Mouse (Mus musculus) lung, embryonic 14.5 days (tissue): ENCODE data around the gene Kansl1l. TPM values are rescaled to one million over a fixed set of nuclear protein-coding genes. Genes with fewer than 3 reads are reported as not detected.
A peak's percentile ranks its signal among the peaks of the same experiment; 100 is the strongest.
"Not testable (repeated sequence)": the region's sequence is repeated elsewhere in the genome, so short reads cannot be mapped to it uniquely, and the experiment has no call there.

Experiments used
- ATAC-seq: fragments of 200-750 bp; cut with Nextera tagmentation; 2 replicates; pipeline ENCODE4 v1.8.0; 2017; ENCODE audit warnings: mild to moderate bottlenecking, moderate TSS enrichment, moderate library complexity; ENCODE audit not compliant: insufficient read depth
- DNase-seq: peaks from one replicate; pipeline ENCODE4 v3.0.0-alpha.2; 2015
- H3K27ac ChIP-seq: fragments of 300-500 bp; sonication (generic); 2 replicates; pipeline ENCODE4 v1.5.1; 2014; ENCODE audit warnings: low read depth, mild to moderate bottlenecking, moderate library complexity
- H3K27me3 ChIP-seq: fragments of 300-500 bp; sonication (generic); 2 replicates; pipeline ENCODE4 v1.6.1; 2014; ENCODE audit warnings: low read length, control low read depth; ENCODE audit not compliant: insufficient read depth
- H3K36me3 ChIP-seq: fragments of 300-500 bp; sonication (generic); 2 replicates; pipeline ENCODE4 v1.6.1; 2014; ENCODE audit warnings: control low read depth; ENCODE audit not compliant: insufficient read depth
- H3K4me1 ChIP-seq: fragments of 300-500 bp; sonication (generic); 2 replicates; pipeline ENCODE4 v1.6.1; 2014; ENCODE audit warnings: antibody characterized with exemption, control low read depth; ENCODE audit not compliant: insufficient read depth
- H3K4me2 ChIP-seq: fragments of 300-500 bp; sonication (generic); 2 replicates; pipeline ENCODE4 v1.6.1; 2014; ENCODE audit warnings: mild to moderate bottlenecking
- H3K4me3 ChIP-seq: fragments of 300-500 bp; sonication (generic); 2 replicates; pipeline ENCODE4 v1.5.1; 2014; ENCODE audit warnings: low read depth, low read length
- H3K9ac ChIP-seq: fragments of 300-500 bp; sonication (generic); 2 replicates; pipeline ENCODE4 v1.6.1; 2014
- H3K9me3 ChIP-seq: fragments of 300-500 bp; sonication (generic); 2 replicates; pipeline ENCODE4 v1.6.1; 2016; ENCODE audit warnings: low read depth, low read length, control low read depth
- CTCF ChIP-seq: IDR thresholded peaks from 2 replicates; pipeline ENCODE4 v1.5.1; 2016; ENCODE audit warnings: antibody characterized with exemption, low read depth
- WGBS: fragments of 180-500 bp; shearing (Covaris S2); extraction: QIAGEN DNeasy Blood & Tissue Kit; methylation state at CpG from one replicate; pipeline ENCODE4 v1.1.7; 2014; 5-methylcytosine and 5-hydroxymethylcytosine counted together
- polyA plus RNA-seq: library from polyadenylated mRNA; unstranded; fragments of >200 nt; fragmentation: Nextera tagmentation; extraction: Ambion mirVana; gene quantifications from 2 replicates; pipeline ENCODE4 v1.2.1, GENCODE M21; 2014

Gene Kansl1l
- polyA plus RNA-seq, 1 experiment from 2014 or later, result 21.9 TPM

GRCm38 (mm10) chr1:66712859-66713258, 104.5 kb downstream of the Kansl1l start:
- DNase-seq, result no peak
- Histone ChIP-seq H3K9ac (no peak overlapping the region), H3K4me2 (no peak overlapping the region), H3K36me3 (peaks cover 55% of the 10 kb centered on the region), H3K4me1 (no peaks in the 10 kb centered on the region), H3K9me3 (no peaks in the 10 kb centered on the region), H3K27me3 (no peaks in the 10 kb centered on the region), H3K4me3 (no peak overlapping the region), H3K27ac (no peak overlapping the region)
- WGBS, result 87% methylated on average over 3 of the region's 3 CpGs
- TF ChIP-seq CTCF, result no peak
- ATAC-seq, result no peak

DNA sequence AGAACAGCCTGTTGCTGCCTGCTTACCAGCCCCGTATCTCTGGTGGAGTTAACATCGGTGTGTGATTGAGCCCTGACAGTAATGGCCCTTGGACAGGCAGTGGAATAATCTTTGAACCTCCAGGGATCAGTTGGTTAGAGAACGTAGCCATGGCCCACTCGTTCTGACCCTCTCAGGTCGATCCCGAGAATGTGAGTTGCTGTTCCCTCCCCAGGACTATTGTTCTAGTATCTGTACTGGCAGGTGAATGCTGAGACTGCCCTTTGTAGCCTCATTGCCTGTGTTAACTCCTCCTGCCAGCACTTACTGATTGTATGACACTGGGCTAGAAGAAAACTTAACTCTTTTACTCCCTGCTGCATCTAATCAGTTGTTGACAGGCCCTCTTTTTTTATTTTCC, 112.8 kb downstream of the Kansl1l start:
- H3K27ac ChIP-seq, result no peak overlapping the region
- no peak overlapping the region for H3K4me2 ChIP-seq
- no peak overlapping the region for H3K9ac ChIP-seq
- 70% methylated on average over 6 of the region's 6 CpGs for WGBS
- DNase-seq (no peak), ATAC-seq (no peak)
- peaks cover 24% of the 10 kb centered on the region for H3K36me3 ChIP-seq
- no peak overlapping the region for H3K4me3 ChIP-seq
- TF ChIP-seq CTCF, result no peak
- no peaks in the 10 kb centered on the region for H3K27me3 ChIP-seq
- H3K9me3 ChIP-seq, result no peaks in the 10 kb centered on the region
- H3K4me1 ChIP-seq, result peaks cover 3% of the 10 kb centered on the region; the same call in 1 of the 2 replicates

GRCm38 (mm10) chr1:66702623-66703345, 114.6 kb downstream of the Kansl1l start:
- ATAC-seq (no peak), DNase-seq (no peak)
- Histone ChIP-seq H3K27ac (no peak overlapping the region), H3K27me3 (no peaks in the 10 kb centered on the region), H3K9ac (no peak overlapping the region), H3K4me3 (no peak overlapping the region), H3K36me3 (peaks cover 10% of the 10 kb centered on the region), H3K4me2 (peak overlapping the region; percentile 70), H3K4me1 (peaks cover 3% of the 10 kb centered on the region; the same call in 1 of the 2 replicates), H3K9me3 (no peaks in the 10 kb centered on the region)
- no peak for TF ChIP-seq CTCF
- 78% methylated on average over 4 of the region's 4 CpGs for WGBS

- DNase-seq (no peak), ATAC-seq (no peak)
- Histone ChIP-seq H3K4me2 (peak overlapping the region; percentile 70), H3K9me3 (no peaks in the 10 kb centered on the region), H3K4me1 (peaks cover 3% of the 10 kb centered on the region; the same call in 1 of the 2 replicates), H3K27ac (no peak overlapping the region; the same call in 1 of the 2 replicates), H3K27me3 (no peaks in the 10 kb centered on the region), H3K4me3 (peak overlapping the region; percentile 82), H3K9ac (peak overlapping the region; percentile 77), H3K36me3 (peaks cover 2% of the 10 kb centered on the region)
- no peak for TF ChIP-seq CTCF
- 20% methylated on average over 2 of the region's 2 CpGs for WGBS
Measured at GRCm38 (mm10) chr1:66701576-66701940, 115.8 kb downstream of the Kansl1l start.

GRCm38 (mm10) chr1:66700693-66701575, 116.4 kb downstream of the Kansl1l start, which contains the start of gene Rpe:
Gene Rpe (plus strand): TSS chr1:66700831.
- Histone ChIP-seq H3K9me3 (no peaks in the 10 kb centered on the region), H3K9ac (peak within 1 kb of the TSS; percentile 77), H3K4me3 (peak within 1 kb of the TSS; percentile 82), H3K4me2 (peak within 1 kb of the TSS; percentile 70), H3K4me1 (peaks cover 3% of the 10 kb centered on the region; the same call in 1 of the 2 replicates), H3K27me3 (no peaks in the 10 kb centered on the region), H3K27ac (peak within 1 kb of the TSS; percentile 75), H3K36me3 (no peaks in the 10 kb centered on the region; the same call in 1 of the 2 replicates)
- under 1% methylated on average over 73 of the region's 73 CpGs for WGBS
- DNase-seq, result peak; percentile 97
- peak; percentile 100 for ATAC-seq
- no peak; the same call in 1 of the 2 replicates for TF ChIP-seq CTCF

DNA sequence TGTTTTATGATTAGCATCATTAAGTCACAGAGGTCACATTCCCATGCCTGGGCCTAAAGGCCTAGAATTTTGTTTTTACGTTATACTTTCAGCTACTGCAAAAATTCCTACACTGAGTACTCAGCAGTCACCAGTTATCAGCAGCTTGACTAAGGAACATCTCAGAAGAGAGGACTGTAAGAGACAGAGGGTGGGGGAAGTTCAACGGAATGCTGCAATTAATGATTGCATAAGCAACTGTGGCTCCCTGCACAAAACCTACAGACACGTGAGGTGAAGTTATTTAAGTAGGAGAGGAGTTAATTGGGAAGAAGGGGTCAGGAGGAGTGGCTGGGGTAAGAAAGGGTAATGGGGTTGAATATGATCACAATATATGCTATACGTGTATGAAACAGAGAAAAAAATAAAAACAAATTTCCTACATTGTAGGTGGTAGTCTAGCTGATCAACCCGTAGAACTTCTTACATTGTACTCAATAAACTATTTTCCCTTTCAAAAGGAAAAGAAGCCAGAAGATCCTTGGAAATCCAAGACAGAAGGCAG, 117.1 kb downstream of the Kansl1l start:
- Histone ChIP-seq H3K4me3 (peak overlapping the region; percentile 82), H3K4me1 (peaks cover 3% of the 10 kb centered on the region; the same call in 1 of the 2 replicates), H3K27me3 (no peaks in the 10 kb centered on the region), H3K4me2 (peak overlapping the region; percentile 70), H3K9ac (peak overlapping the region; percentile 77; the same call in 1 of the 2 replicates), H3K9me3 (no peaks in the 10 kb centered on the region), H3K36me3 (no peaks in the 10 kb centered on the region; the same call in 1 of the 2 replicates), H3K27ac (no peak overlapping the region)
- WGBS, result 49% methylated on average over 5 of the region's 5 CpGs
- DNase-seq (no peak), ATAC-seq (peak; percentile 35)
- no peak for TF ChIP-seq CTCF

DNA sequence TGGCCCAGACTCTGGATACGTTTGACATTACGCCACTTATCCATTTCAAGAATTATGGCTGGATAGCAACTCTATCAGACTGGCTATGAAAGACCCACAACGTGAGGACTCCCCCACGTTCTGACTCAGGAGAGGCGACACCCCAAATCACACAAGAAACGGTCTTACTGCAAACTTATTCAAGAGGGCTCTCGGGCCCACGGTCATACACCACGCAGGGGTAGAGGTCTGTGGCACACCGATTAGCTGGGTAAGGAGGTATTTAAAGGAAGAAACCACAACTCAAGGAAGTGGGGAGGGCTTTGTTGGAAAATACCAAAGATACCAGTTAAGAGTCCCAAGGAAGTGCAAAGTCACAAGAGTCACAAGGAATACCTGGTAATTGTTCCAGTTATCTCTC, 117.7 kb downstream of the Kansl1l start:
- not testable (repeated sequence) for DNase-seq, H3K27ac ChIP-seq, H3K27me3 ChIP-seq, H3K4me3 ChIP-seq, H3K9ac ChIP-seq, H3K4me1 ChIP-seq, H3K4me2 ChIP-seq, ATAC-seq, H3K9me3 ChIP-seq, H3K36me3 ChIP-seq
- WGBS, result 84% methylated on average over 10 of the region's 10 CpGs
